Mouse (Mus musculus): ENCODE measurements around the gene Trp53tg5. TPM values are rescaled to one million over a fixed set of nuclear protein-coding genes. Genes with fewer than 3 reads are reported as not detected.

The Trp53tg5 gene
- polyA plus RNA-seq, 1 experiment, result not detected

GRCm38 (mm10) chr2:164497691-164498268 lies 24.3 kb upstream of the Trp53tg5 start:
- Histone ChIP-seq H3K4me1 (ENCODE audit: control insufficient read depth, insufficient read depth, low read length) (no peaks in the 10 kb centered on the region), H3K27ac (ENCODE audit: insufficient read depth, low read length) (no peak overlapping the region), H3K9ac (ENCODE audit: low read depth, poor library complexity, severe bottlenecking) (peak overlapping the region; percentile 59), H3K27me3 (ENCODE audit: control insufficient read depth, insufficient read depth, low read length, poor library complexity, severe bottlenecking) (no peaks in the 10 kb centered on the region), H3K36me3 (ENCODE audit: control insufficient read depth, insufficient read depth, low read length, poor library complexity, severe bottlenecking) (peaks cover 5% of the 10 kb centered on the region; the same call in 1 of the 2 replicates), H3K4me3 (ENCODE audit: low read depth, low read length) (peak overlapping the region; percentile 94), H3K9me3 (replicated peaks; ENCODE audit: control insufficient read depth, insufficient read depth, low read length, poor library complexity, severe bottlenecking) (no peaks in the 10 kb centered on the region)
- TF ChIP-seq POLR2A (IDR thresholded peaks at IDR 0.05; ENCODE audit: insufficient read depth, low read length) (no peak), CTCF (IDR thresholded peaks at IDR 0.05; ENCODE audit: low read depth, low read length) (no peak), EP300 (IDR thresholded peaks at IDR 0.05; ENCODE audit: insufficient read depth, low read depth, low read length) (no peak)

- H3K27ac ChIP-seq (ENCODE audit: insufficient read depth, low read length), result no peak within 1 kb of the TSS
Measured at GRCm38 (mm10) chr2:164496847-164497690, 23.5 kb upstream of the Trp53tg5 start, which contains the start of gene Pigt. Gene Pigt (plus strand): TSS chr2:164497520.

GRCm38 (mm10) chr2:164496331-164496730 lies 22.8 kb upstream of the Trp53tg5 start:
- H3K9ac ChIP-seq (ENCODE audit: low read depth, poor library complexity, severe bottlenecking), result no peak overlapping the region
- H3K36me3 ChIP-seq (ENCODE audit: control insufficient read depth, insufficient read depth, low read length, poor library complexity, severe bottlenecking), result no peaks in the 10 kb centered on the region
- H3K4me1 ChIP-seq (ENCODE audit: control insufficient read depth, insufficient read depth, low read length), result no peaks in the 10 kb centered on the region
- TF ChIP-seq EP300 (IDR thresholded peaks at IDR 0.05; ENCODE audit: insufficient read depth, low read depth, low read length) (no peak), CTCF (IDR thresholded peaks at IDR 0.05; ENCODE audit: low read depth, low read length) (no peak), POLR2A (IDR thresholded peaks at IDR 0.05; ENCODE audit: insufficient read depth, low read length) (no peak)
- H3K27me3 ChIP-seq (ENCODE audit: control insufficient read depth, insufficient read depth, low read length, poor library complexity, severe bottlenecking), result no peaks in the 10 kb centered on the region
- no peak overlapping the region for H3K4me3 ChIP-seq (ENCODE audit: low read depth, low read length)
- no peak overlapping the region for H3K27ac ChIP-seq (ENCODE audit: insufficient read depth, low read length)
- no peaks in the 10 kb centered on the region for H3K9me3 ChIP-seq (replicated peaks; ENCODE audit: control insufficient read depth, insufficient read depth, low read length, poor library complexity, severe bottlenecking)

More at GRCm38 (mm10) chr2:164496847-164497690, 23.5 kb upstream of the Trp53tg5 start, which contains the start of gene Pigt:
- TF ChIP-seq POLR2A (IDR thresholded peaks at IDR 0.05; ENCODE audit: insufficient read depth, low read length), result peak; percentile 61
- TF ChIP-seq CTCF (IDR thresholded peaks at IDR 0.05; ENCODE audit: low read depth, low read length), result no peak
- peak within 1 kb of the TSS; percentile 59 for H3K9ac ChIP-seq (ENCODE audit: low read depth, poor library complexity, severe bottlenecking)
- H3K36me3 ChIP-seq (ENCODE audit: control insufficient read depth, insufficient read depth, low read length, poor library complexity, severe bottlenecking), result no peaks in the 10 kb centered on the region
- peak within 1 kb of the TSS; percentile 94 for H3K4me3 ChIP-seq (ENCODE audit: low read depth, low read length)
- no peaks in the 10 kb centered on the region for H3K27me3 ChIP-seq (ENCODE audit: control insufficient read depth, insufficient read depth, low read length, poor library complexity, severe bottlenecking)
- no peaks in the 10 kb centered on the region for H3K4me1 ChIP-seq (ENCODE audit: control insufficient read depth, insufficient read depth, low read length)
- H3K9me3 ChIP-seq (replicated peaks; ENCODE audit: control insufficient read depth, insufficient read depth, low read length, poor library complexity, severe bottlenecking), result no peaks in the 10 kb centered on the region

GRCm38 (mm10) chr2:164494126-164494525 lies 20.6 kb upstream of the Trp53tg5 start:
- no peaks in the 10 kb centered on the region for H3K27me3 ChIP-seq (ENCODE audit: control insufficient read depth, insufficient read depth, low read length, poor library complexity, severe bottlenecking)
- H3K36me3 ChIP-seq (ENCODE audit: control insufficient read depth, insufficient read depth, low read length, poor library complexity, severe bottlenecking), result no peaks in the 10 kb centered on the region
- no peak overlapping the region for H3K4me3 ChIP-seq (ENCODE audit: low read depth, low read length)
- H3K4me1 ChIP-seq (ENCODE audit: control insufficient read depth, insufficient read depth, low read length), result no peaks in the 10 kb centered on the region
- H3K9ac ChIP-seq (ENCODE audit: low read depth, poor library complexity, severe bottlenecking), result no peak overlapping the region
- no peaks in the 10 kb centered on the region for H3K9me3 ChIP-seq (replicated peaks; ENCODE audit: control insufficient read depth, insufficient read depth, low read length, poor library complexity, severe bottlenecking)
- no peak overlapping the region for H3K27ac ChIP-seq (ENCODE audit: insufficient read depth, low read length)
- TF ChIP-seq POLR2A (IDR thresholded peaks at IDR 0.05; ENCODE audit: insufficient read depth, low read length), result no peak
- TF ChIP-seq EP300 (IDR thresholded peaks at IDR 0.05; ENCODE audit: insufficient read depth, low read depth, low read length), result no peak
- no peak for TF ChIP-seq CTCF (IDR thresholded peaks at IDR 0.05; ENCODE audit: low read depth, low read length)

- H3K4me1 ChIP-seq (ENCODE audit: control insufficient read depth, insufficient read depth, low read length), result no peaks in the 10 kb centered on the region
- no peaks in the 10 kb centered on the region for H3K36me3 ChIP-seq (ENCODE audit: control insufficient read depth, insufficient read depth, low read length, poor library complexity, severe bottlenecking)
- H3K4me3 ChIP-seq (ENCODE audit: low read depth, low read length), result no peak overlapping the region
- H3K9me3 ChIP-seq (replicated peaks; ENCODE audit: control insufficient read depth, insufficient read depth, low read length, poor library complexity, severe bottlenecking), result no peaks in the 10 kb centered on the region
- no peak for TF ChIP-seq CTCF (IDR thresholded peaks at IDR 0.05; ENCODE audit: low read depth, low read length)
- TF ChIP-seq POLR2A (IDR thresholded peaks at IDR 0.05; ENCODE audit: insufficient read depth, low read length), result no peak
- no peak for TF ChIP-seq EP300 (IDR thresholded peaks at IDR 0.05; ENCODE audit: insufficient read depth, low read depth, low read length)
- no peak overlapping the region for H3K9ac ChIP-seq (ENCODE audit: low read depth, poor library complexity, severe bottlenecking)
- peaks cover 5% of the 10 kb centered on the region for H3K27me3 ChIP-seq (ENCODE audit: control insufficient read depth, insufficient read depth, low read length, poor library complexity, severe bottlenecking)
- H3K27ac ChIP-seq (ENCODE audit: insufficient read depth, low read length), result no peak overlapping the region
Measured at GRCm38 (mm10) chr2:164487812-164488211, 14.3 kb upstream of the Trp53tg5 start.

- H3K4me1 ChIP-seq (ENCODE audit: control insufficient read depth, insufficient read depth, low read length), result no peaks in the 10 kb centered on the region
- peaks cover 5% of the 10 kb centered on the region for H3K27me3 ChIP-seq (ENCODE audit: control insufficient read depth, insufficient read depth, low read length, poor library complexity, severe bottlenecking)
- H3K27ac ChIP-seq (ENCODE audit: insufficient read depth, low read length), result no peak overlapping the region
- TF ChIP-seq POLR2A (IDR thresholded peaks at IDR 0.05; ENCODE audit: insufficient read depth, low read length), result no peak
- TF ChIP-seq EP300 (IDR thresholded peaks at IDR 0.05; ENCODE audit: insufficient read depth, low read depth, low read length), result no peak
- no peak for TF ChIP-seq CTCF (IDR thresholded peaks at IDR 0.05; ENCODE audit: low read depth, low read length)
- H3K9me3 ChIP-seq (replicated peaks; ENCODE audit: control insufficient read depth, insufficient read depth, low read length, poor library complexity, severe bottlenecking), result no peaks in the 10 kb centered on the region
- peak overlapping the region; percentile 74 for H3K4me3 ChIP-seq (ENCODE audit: low read depth, low read length)
- peak overlapping the region; percentile 68 for H3K9ac ChIP-seq (ENCODE audit: low read depth, poor library complexity, severe bottlenecking)
- no peaks in the 10 kb centered on the region for H3K36me3 ChIP-seq (ENCODE audit: control insufficient read depth, insufficient read depth, low read length, poor library complexity, severe bottlenecking)
Measured at GRCm38 (mm10) chr2:164487115-164487527, 13.6 kb upstream of the Trp53tg5 start.
